Mouse (Mus musculus): ENCODE data around the gene Slc24a3.

DNA sequence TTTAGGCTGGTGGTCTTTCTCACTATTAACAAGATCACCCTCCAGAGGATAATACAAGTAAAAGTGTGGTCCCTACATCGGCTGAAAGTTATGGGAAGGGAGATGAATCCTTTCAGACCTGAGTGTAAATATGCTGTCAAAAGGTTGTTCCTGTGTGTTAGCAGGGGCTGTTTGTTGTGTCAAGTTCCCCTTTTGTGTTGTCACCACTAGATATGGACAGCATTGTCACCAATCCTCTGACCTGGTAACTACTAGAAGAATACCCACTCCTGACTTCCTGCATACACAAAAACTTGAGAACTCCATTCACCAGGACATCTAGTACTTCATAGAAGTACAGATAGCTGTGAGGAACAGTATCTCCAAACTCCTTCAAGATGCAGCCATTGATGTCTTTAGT lies 93.0 kb downstream of the Slc24a3 start:
- no peak for TF ChIP-seq CTCF (IDR thresholded peaks at IDR 0.05; ENCODE audit: borderline replicate concordance, extremely low read depth, insufficient read depth, insufficient read length)
- TF ChIP-seq POLR2A (IDR thresholded peaks at IDR 0.05; ENCODE audit: borderline replicate concordance, extremely low read depth, insufficient read depth, insufficient read length, poor library complexity, severe bottlenecking) = no peak

Measured in brain, embryonic 14.5 days (tissue).